ENCODE assay signal across 8 mouse cellular contexts in the genomic region with DNA sequence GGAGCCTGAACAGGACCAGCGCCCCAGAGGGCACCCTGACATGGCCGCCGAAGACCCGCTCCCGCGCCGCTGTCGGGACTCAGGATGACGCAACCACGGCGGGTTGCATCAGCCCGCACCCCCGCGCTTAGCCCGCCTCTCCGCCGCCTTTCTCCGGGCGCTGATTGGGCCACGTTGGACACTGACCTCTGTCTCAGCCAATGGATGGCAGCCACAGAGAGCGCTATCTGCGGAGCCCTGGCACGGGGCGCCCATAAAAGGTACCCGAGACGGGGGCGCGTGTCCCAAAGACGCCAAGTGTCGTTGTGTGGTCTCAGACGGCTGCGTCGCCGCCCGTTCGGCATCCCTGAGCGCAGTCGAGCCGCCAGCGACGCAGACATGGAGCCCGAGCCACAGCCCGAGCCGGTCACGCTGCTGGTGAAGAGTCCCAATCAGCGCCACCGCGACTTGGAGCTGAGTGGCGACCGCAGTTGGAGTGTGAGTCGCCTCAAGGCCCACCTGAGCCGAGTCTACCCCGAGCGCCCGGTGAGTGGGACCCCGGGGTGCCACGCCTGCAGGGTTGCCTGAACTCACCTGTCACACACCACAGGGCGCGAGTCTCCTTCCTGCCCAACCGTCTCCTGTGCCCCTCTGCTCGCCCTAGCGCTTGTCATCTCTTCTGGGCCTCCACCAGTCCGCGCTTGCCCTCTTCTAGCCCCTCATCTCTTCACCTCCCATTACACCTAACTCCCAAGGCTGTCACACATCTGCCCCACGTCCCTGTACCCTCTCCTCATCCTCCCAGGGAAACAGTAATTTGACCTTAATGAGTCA. TPM values are rescaled to one million over a fixed set of nuclear protein-coding genes. Genes with fewer than 3 reads are reported as not detected.
DNase-seq lines count a peak whose midpoint lies in the region; ATAC-seq and TF ChIP-seq lines count a peak whose summit lies in the region.

A gene (plus strand): TSS at position 225 of the 813 bp plus-strand sequence.

- H3K4me1 ChIP-seq in embryonic facial prominence, embryonic 14.5 days (ENCODE audit: control insufficient read depth, insufficient read depth, low read length): peaks cover 11% of the 10 kb centered on the region
- peaks cover 7% of the 10 kb centered on the region; the same call in 1 of the 2 replicates for H3K4me1 ChIP-seq in limb, embryonic 14.5 days (ENCODE audit: control insufficient read depth, insufficient read depth, low read length)
- no peaks in the 10 kb centered on the region; the same call in 1 of the 2 replicates for H3K4me1 ChIP-seq in midbrain, postnatal 0 days (ENCODE audit: insufficient read depth, low read length)

- H3K27me3 ChIP-seq in embryonic facial prominence, embryonic 14.5 days (replicated peaks; ENCODE audit: control insufficient read depth, insufficient read depth, low read length): no peaks in the 10 kb centered on the region
- no peaks in the 10 kb centered on the region for H3K27me3 ChIP-seq in limb, embryonic 14.5 days (ENCODE audit: control insufficient read depth, insufficient read depth, low read length)
- H3K27me3 ChIP-seq in midbrain, postnatal 0 days (ENCODE audit: insufficient read depth, low read length): no peaks in the 10 kb centered on the region

- peak within 1 kb of the TSS; percentile 70 for H3K4me3 ChIP-seq in embryonic facial prominence, embryonic 14.5 days (ENCODE audit: low read depth, low read length)
- peak within 1 kb of the TSS; percentile 87 for H3K4me3 ChIP-seq in limb, embryonic 14.5 days (replicated peaks; ENCODE audit: low read length)
- peak within 1 kb of the TSS; percentile 87 for H3K4me3 ChIP-seq in midbrain, postnatal 0 days (ENCODE audit: low read depth, low read length)

- H3K36me3 ChIP-seq in embryonic facial prominence, embryonic 14.5 days (ENCODE audit: control insufficient read depth, insufficient read depth, low read length): peaks cover 23% of the 10 kb centered on the region
- H3K36me3 ChIP-seq in limb, embryonic 14.5 days (ENCODE audit: control insufficient read depth, insufficient read depth, low read length): peaks cover 24% of the 10 kb centered on the region
- H3K36me3 ChIP-seq in midbrain, postnatal 0 days (ENCODE audit: insufficient read depth, low read length): peaks cover 12% of the 10 kb centered on the region

- no peaks in the 10 kb centered on the region for H3K9me3 ChIP-seq in embryonic facial prominence, embryonic 14.5 days (ENCODE audit: control insufficient read depth, low read length)
- H3K9me3 ChIP-seq in limb, embryonic 14.5 days (ENCODE audit: control insufficient read depth, low read length): no peaks in the 10 kb centered on the region
- H3K9me3 ChIP-seq in midbrain, postnatal 0 days (ENCODE audit: low read length): no peaks in the 10 kb centered on the region

- 0 out of 2 replicates have a peak, but pooled peaks have one; percentile 92 for TF ChIP-seq POLR2A in limb, embryonic 14.5 days (IDR thresholded peaks at IDR 0.05; ENCODE audit: borderline replicate concordance, extremely low read depth, insufficient read depth, insufficient read length)

- peak; percentile 1; the same call in 1 of the 2 replicates for TF ChIP-seq CTCF in midbrain, postnatal 0 days (IDR thresholded peaks at IDR 0.05)

- H3K4me2 ChIP-seq in embryonic facial prominence, embryonic 14.5 days (ENCODE audit: low read depth, low read length): peak within 1 kb of the TSS; percentile 81
- H3K4me2 ChIP-seq in limb, embryonic 14.5 days (replicated peaks; ENCODE audit: low read depth, low read length, severe bottlenecking): peak within 1 kb of the TSS; percentile 91
- H3K4me2 ChIP-seq in midbrain, postnatal 0 days (ENCODE audit: low read depth, low read length, poor library complexity, severe bottlenecking): peak within 1 kb of the TSS; percentile 89

- under 1% methylated on average over 25 of the region's 65 CpGs for WGBS in embryonic facial prominence, embryonic 14.5 days
- WGBS in limb, embryonic 14.5 days: under 1% methylated on average over 63 of the region's 65 CpGs
- under 1% methylated on average over 62 of the region's 65 CpGs for WGBS in midbrain, postnatal 0 days

- ATAC-seq in embryonic facial prominence, embryonic 14.5 days (ENCODE audit: low read depth): peak; percentile 99
- ATAC-seq in limb, embryonic 14.5 days (ENCODE audit: low FRiP score, low read depth): peak; percentile 98
- ATAC-seq in midbrain, postnatal 0 days (ENCODE audit: low FRiP score): peak; percentile 99

- H3K27ac ChIP-seq in embryonic facial prominence, embryonic 14.5 days (replicated peaks; ENCODE audit: low read depth, low read length): peak within 1 kb of the TSS; percentile 83
- H3K27ac ChIP-seq in limb, embryonic 14.5 days (replicated peaks; ENCODE audit: low read depth, low read length): peak within 1 kb of the TSS; percentile 70
- H3K27ac ChIP-seq in midbrain, postnatal 0 days (ENCODE audit: low read depth, low read length): peak within 1 kb of the TSS; percentile 96

- DNase-seq in 3T3-L1 (ENCODE audit: low read depth, low spot score): peak; percentile 94
- peak; percentile 94 for DNase-seq in adrenal gland, postnatal 4 days (ENCODE audit: low spot score in 2 of 2)
- peak; percentile 98 for DNase-seq in embryonic facial prominence, embryonic 14.5 days (ENCODE audit: low spot score)
- DNase-seq in heart, adult 8-10 months (ENCODE audit: low spot score): peak; percentile 99
- peak; percentile 99 for DNase-seq in kidney, adult 9 months
- peak; percentile 96 for DNase-seq in limb, embryonic 14.5 days (ENCODE audit: low spot score)
- DNase-seq in midbrain, postnatal 0 days (ENCODE audit: low spot score): peak; percentile 98
- DNase-seq in spleen, postnatal 14 days (ENCODE audit: low spot score in 2 of 2): peak; percentile 96 to 98

- H3K9ac ChIP-seq in embryonic facial prominence, embryonic 14.5 days (ENCODE audit: low read depth, low read length): peak within 1 kb of the TSS; percentile 90
- peak within 1 kb of the TSS; percentile 86 for H3K9ac ChIP-seq in limb, embryonic 14.5 days (ENCODE audit: low read depth, low read length, severe bottlenecking)
- H3K9ac ChIP-seq in midbrain, postnatal 0 days (replicated peaks; ENCODE audit: low read length, poor library complexity, severe bottlenecking): peak within 1 kb of the TSS; percentile 95

RNA-seq across cellular contexts. Expression of the gene that starts here (rescaled TPM):
- 10 to 100 TPM; 65.5 to 75.2 TPM for total RNA-seq in adrenal gland, postnatal 4 days (2021)
- 93.8 and 107 TPM in 2 replicates for polyA plus RNA-seq in embryonic facial prominence, embryonic 14.5 days (2014; fragmentation: Nextera tagmentation; extraction: Ambion mirVana)
- 100 to 1,000 TPM; 233 to 419 (median 274) TPM for total RNA-seq in heart, adult 8-10 months (2022)
- polyA plus RNA-seq in limb, embryonic 14.5 days (2012; rRNA removed): 72.9 and 86.3 TPM in 2 replicates
- 76.8 and 84.1 TPM in 2 replicates for polyA plus RNA-seq in limb, embryonic 14.5 days (2014; fragmentation: Nextera tagmentation; extraction: Ambion mirVana)
- 86.1 and 87.1 TPM in 2 replicates for total RNA-seq in midbrain, postnatal 0 days (2014; rRNA removed)
- polyA plus RNA-seq in midbrain, postnatal 0 days (2015; fragmentation: Nextera tagmentation; extraction: Ambion mirVana): 71.0 and 80.4 TPM in 2 replicates

Comparison
In these comparisons a context has a peak if more than half of its experiments do, and no peak if none do; other contexts are left out.
1. Peak in every context shown above with its lines: DNase-seq, ATAC-seq, H3K4me3 ChIP-seq and H3K27ac ChIP-seq.